Mouse (Mus musculus) liver, postnatal 0 days (tissue): Measurements from ENCODE around the gene Lmf1.

Source experiments
- CTCF ChIP-seq: sonication (generic); IDR thresholded peaks from 2 replicates; pipeline ENCODE4 v1.5.1; 2016; ENCODE audit warnings: antibody characterized with exemption, low read depth
- EP300 ChIP-seq: IDR thresholded peaks from 2 replicates; pipeline ENCODE4 v1.6.1; 2016; ENCODE audit warnings: antibody characterized with exemption, low read depth, mild to moderate bottlenecking

- TF ChIP-seq CTCF = no peak
- no peak for TF ChIP-seq EP300
Measured at GRCm38 (mm10) chr17:25612537-25612936, 33.7 kb downstream of the Lmf1 start.
